Mouse (Mus musculus): ENCODE results near the gene Olfr1350. TPM values are rescaled to one million over a fixed set of nuclear protein-coding genes. Genes with fewer than 3 reads are reported as not detected.
A peak's percentile ranks its signal among the peaks of the same experiment; 100 is the strongest.
"Not testable (repeated sequence)": the region's sequence is repeated elsewhere in the genome, so short reads cannot be mapped to it uniquely, and the experiment has no call there.

Olfr1350 gene
- not detected in 2 replicates for polyA plus RNA-seq (2015; fragmentation: Nextera tagmentation; extraction: Ambion mirVana)

- no peak within 1 kb of the TSS for H3K9ac ChIP-seq (replicated peaks)
- H3K4me2 ChIP-seq (replicated peaks) = no peak within 1 kb of the TSS
- H3K9me3 ChIP-seq = no peaks in the 10 kb centered on the region
- H3K4me1 ChIP-seq = no peaks in the 10 kb centered on the region
- H3K4me3 ChIP-seq = no peak within 1 kb of the TSS
- no peaks in the 10 kb centered on the region for H3K36me3 ChIP-seq
- no peak within 1 kb of the TSS for H3K27ac ChIP-seq (replicated peaks)
- H3K27me3 ChIP-seq = no peaks in the 10 kb centered on the region
- no peak for ATAC-seq (replicated peaks)
Measured at GRCm38 (mm10) chr7:6564541-6564940, at the start of gene Olfr1350. Gene Olfr1350, plus strand, starts transcription at chr7:6564841.

GRCm38 (mm10) chr7:6521666-6522065 lies 43.0 kb upstream of the Olfr1350 start:
- H3K4me3 ChIP-seq = no peak overlapping the region
- no peak overlapping the region for H3K27ac ChIP-seq (replicated peaks)
- no peak overlapping the region for H3K9ac ChIP-seq (replicated peaks)
- no peaks in the 10 kb centered on the region for H3K36me3 ChIP-seq
- ATAC-seq (replicated peaks) = no peak
- no peaks in the 10 kb centered on the region for H3K27me3 ChIP-seq
- WGBS = 34% methylated on average over 1 of the region's 1 CpGs
- peaks cover 9% of the 10 kb centered on the region; the same call in 1 of the 2 replicates for H3K9me3 ChIP-seq
- H3K4me2 ChIP-seq (replicated peaks) = no peak overlapping the region
- H3K4me1 ChIP-seq = no peaks in the 10 kb centered on the region

GRCm38 (mm10) chr7:6522850-6523249 lies 41.8 kb upstream of the Olfr1350 start, which contains the start of gene Olfr1349:
Gene Olfr1349, minus strand, starts transcription at chr7:6522950.
- 86% methylated on average over 5 of the region's 5 CpGs for whole genome bisulfite sequencing
- H3K4me2 ChIP-seq (replicated peaks) = no peak within 1 kb of the TSS
- no peak for ATAC-seq (replicated peaks)

DNA sequence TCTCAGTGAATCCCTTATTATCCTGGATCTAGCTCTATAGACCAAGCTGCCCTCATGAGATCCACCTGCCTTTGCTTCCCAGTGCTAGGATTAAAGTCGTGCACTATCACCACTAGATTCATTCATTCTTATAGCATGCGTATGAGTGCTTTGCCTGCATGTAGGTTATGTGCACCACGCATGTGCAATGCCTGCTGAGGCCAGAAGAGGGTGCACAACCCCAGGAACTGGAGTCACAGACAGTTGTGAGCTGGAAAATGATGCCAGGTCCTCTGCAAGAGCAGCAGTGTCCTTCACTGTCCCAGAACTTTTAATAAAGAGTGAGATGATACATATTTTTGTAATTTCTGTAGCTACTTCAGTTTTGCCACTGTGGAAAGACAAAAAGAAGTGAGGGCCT lies 39.6 kb upstream of the Olfr1350 start:
- Histone ChIP-seq H3K4me2 (replicated peaks) (no peak overlapping the region), H3K4me1 (no peaks in the 10 kb centered on the region), H3K27ac (replicated peaks) (no peak overlapping the region), H3K9me3 (peaks cover 5% of the 10 kb centered on the region), H3K36me3 (no peaks in the 10 kb centered on the region), H3K4me3 (no peak overlapping the region), H3K27me3 (no peaks in the 10 kb centered on the region), H3K9ac (replicated peaks) (no peak overlapping the region)
- no peak for ATAC-seq (replicated peaks)
- 61% methylated on average over 3 of the region's 3 CpGs for WGBS

More at GRCm38 (mm10) chr7:6522850-6523249, 41.8 kb upstream of the Olfr1350 start, which contains the start of gene Olfr1349:
- H3K9ac ChIP-seq (replicated peaks) = no peak within 1 kb of the TSS
- no peak within 1 kb of the TSS for H3K4me3 ChIP-seq
- no peak within 1 kb of the TSS for H3K27ac ChIP-seq (replicated peaks)
- H3K27me3 ChIP-seq = no peaks in the 10 kb centered on the region
- H3K4me1 ChIP-seq = no peaks in the 10 kb centered on the region
- no peaks in the 10 kb centered on the region for H3K36me3 ChIP-seq
- peaks cover 9% of the 10 kb centered on the region; the same call in 1 of the 2 replicates for H3K9me3 ChIP-seq

GRCm38 (mm10) chr7:6526141-6526540 lies 38.5 kb upstream of the Olfr1350 start:
- no peak for ATAC-seq (replicated peaks)

DNA sequence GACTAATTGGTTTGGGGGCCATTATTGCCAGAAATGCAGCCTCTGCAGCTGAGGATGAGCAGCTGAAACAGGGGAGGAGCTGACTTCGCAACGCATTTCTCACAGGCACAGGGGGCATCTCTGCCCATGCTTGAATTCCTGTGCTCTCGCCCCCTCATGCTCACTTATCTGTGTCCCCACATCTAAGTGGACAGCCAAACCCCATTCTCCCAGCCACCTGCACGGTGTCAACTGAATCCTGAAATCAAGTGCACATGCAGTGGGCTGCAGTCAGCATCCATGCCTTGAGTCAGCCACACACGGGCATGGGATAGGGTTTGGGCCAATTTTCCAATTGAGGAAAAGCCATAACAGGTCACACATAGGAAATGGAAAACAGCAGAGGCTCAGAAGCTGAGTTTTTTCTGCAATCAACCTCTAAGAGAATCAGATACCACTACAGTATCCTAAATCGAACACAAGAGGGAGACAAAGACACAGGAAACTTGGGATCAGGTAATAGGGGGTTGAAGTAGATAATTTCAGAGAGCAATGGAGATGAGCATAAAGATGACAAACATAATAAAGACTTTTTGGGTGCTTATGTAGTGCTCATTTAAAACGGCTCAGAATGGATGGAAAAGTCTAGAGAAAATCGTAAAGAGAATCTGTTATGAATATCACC lies 21.6 kb downstream of the Olfr1350 start:
- Histone ChIP-seq H3K9ac (replicated peaks) (no peak overlapping the region), H3K9me3 (no peaks in the 10 kb centered on the region), H3K4me2 (replicated peaks) (no peak overlapping the region), H3K36me3 (no peaks in the 10 kb centered on the region), H3K4me3 (no peak overlapping the region), H3K27me3 (no peaks in the 10 kb centered on the region), H3K27ac (replicated peaks) (no peak overlapping the region), H3K4me1 (no peaks in the 10 kb centered on the region)
- ATAC-seq (replicated peaks) = peak; percentile 38; the same call in 1 of the 2 replicates
- 56% methylated on average over 8 of the region's 8 CpGs for WGBS

More at GRCm38 (mm10) chr7:6526141-6526540, 38.5 kb upstream of the Olfr1350 start:
- 69% methylated on average over 5 of the region's 5 CpGs for WGBS
- no peak overlapping the region for H3K4me3 ChIP-seq
- H3K4me1 ChIP-seq = no peaks in the 10 kb centered on the region
- H3K27me3 ChIP-seq = no peaks in the 10 kb centered on the region
- H3K4me2 ChIP-seq (replicated peaks) = no peak overlapping the region
- H3K36me3 ChIP-seq = no peaks in the 10 kb centered on the region
- no peak overlapping the region for H3K9ac ChIP-seq (replicated peaks)
- no peak overlapping the region for H3K27ac ChIP-seq (replicated peaks)
- H3K9me3 ChIP-seq = peaks cover 5% of the 10 kb centered on the region

DNA sequence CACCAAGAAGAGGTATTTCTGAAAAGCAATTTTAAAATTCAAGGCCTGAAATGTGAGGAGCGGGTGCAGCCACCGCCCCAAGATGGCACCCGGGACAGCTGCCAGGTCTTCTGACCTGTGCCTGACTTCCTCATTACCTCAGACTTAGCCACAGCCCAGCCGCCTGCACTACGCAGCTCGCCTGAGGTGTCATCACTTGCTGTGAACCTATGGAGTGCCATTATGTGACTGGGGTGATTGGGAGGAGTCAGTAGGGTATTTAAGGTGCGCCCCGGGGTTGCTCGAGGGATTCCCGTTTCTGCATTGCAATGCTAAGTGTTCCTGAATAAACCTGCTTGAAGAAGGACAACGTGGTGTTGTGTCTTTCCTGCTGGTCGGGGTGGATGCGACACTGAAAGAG lies 24.1 kb downstream of the Olfr1350 start:
- WGBS = 89% methylated on average over 13 of the region's 13 CpGs
- not testable (repeated sequence) for ATAC-seq (replicated peaks)

DNA sequence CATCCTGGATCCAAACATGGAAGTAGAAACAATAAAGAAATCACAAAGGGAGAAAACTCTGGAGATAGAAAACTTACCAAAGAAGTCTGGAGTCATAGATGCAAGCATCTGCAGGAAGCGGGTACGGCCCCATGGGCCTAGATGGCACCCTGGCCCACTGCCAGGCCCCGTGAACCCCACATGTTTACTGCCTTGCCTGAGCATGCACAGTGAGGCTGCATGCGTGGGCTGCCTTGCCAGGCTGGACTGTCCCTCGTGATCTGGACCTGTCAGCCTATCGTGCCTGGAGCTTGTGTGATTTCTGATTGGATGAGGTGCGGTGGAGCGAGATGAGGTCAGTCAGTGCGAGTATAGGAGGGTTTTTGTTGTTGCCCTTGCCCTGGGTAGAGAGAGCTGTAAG lies 38.7 kb downstream of the Olfr1350 start:
- Histone ChIP-seq H3K27ac (replicated peaks) (no peak overlapping the region), H3K4me1 (no peaks in the 10 kb centered on the region), H3K27me3 (no peaks in the 10 kb centered on the region), H3K4me2 (replicated peaks) (no peak overlapping the region), H3K9ac (replicated peaks) (no peak overlapping the region), H3K4me3 (no peak overlapping the region), H3K36me3 (no peaks in the 10 kb centered on the region), H3K9me3 (no peaks in the 10 kb centered on the region)
- no peak for ATAC-seq (replicated peaks)
- 89% methylated on average over 9 of the region's 9 CpGs for WGBS

More for the DNA sequence above, 24.1 kb downstream of the Olfr1350 start:
- not testable (repeated sequence) for H3K9ac ChIP-seq (replicated peaks); H3K36me3 ChIP-seq; H3K4me2 ChIP-seq (replicated peaks); H3K27ac ChIP-seq (replicated peaks); H3K9me3 ChIP-seq; H3K4me1 ChIP-seq; H3K27me3 ChIP-seq; H3K4me3 ChIP-seq

Other genes starting within 250 kb of the Olfr1350 start
- gene Zfp583, start 233.6 kb upstream of the Olfr1350 start, polyA plus RNA-seq (2015; fragmentation: Nextera tagmentation; extraction: Ambion mirVana) = 12.3 and 13.8 TPM in 2 replicates
- 5.7 and 6.0 TPM in 2 replicates for gene Gm3854, start 221.1 kb upstream of the Olfr1350 start, polyA plus RNA-seq (2015; fragmentation: Nextera tagmentation; extraction: Ambion mirVana)
- gene Zfp78, start 201.6 kb upstream of the Olfr1350 start, polyA plus RNA-seq (2015; fragmentation: Nextera tagmentation; extraction: Ambion mirVana) = 4.5 and 4.6 TPM in 2 replicates
- 21.5 and 23.3 TPM in 2 replicates for gene Zfp28, start 181.5 kb upstream of the Olfr1350 start, polyA plus RNA-seq (2015; fragmentation: Nextera tagmentation; extraction: Ambion mirVana)
- 2.6 and 3.4 TPM in 2 replicates for gene Smim17, start 166.1 kb upstream of the Olfr1350 start, polyA plus RNA-seq (2015; fragmentation: Nextera tagmentation; extraction: Ambion mirVana)
- 0.06 TPM in 1 of 2 replicates, not detected in the other for gene Gm20715, start 154.6 kb upstream of the Olfr1350 start, polyA plus RNA-seq (2015; fragmentation: Nextera tagmentation; extraction: Ambion mirVana)
- gene Olfr1344, start 126.2 kb upstream of the Olfr1350 start, polyA plus RNA-seq (2015; fragmentation: Nextera tagmentation; extraction: Ambion mirVana) = not detected in 2 replicates
- gene Olfr1336, start 108.7 kb upstream of the Olfr1350 start, polyA plus RNA-seq (2015; fragmentation: Nextera tagmentation; extraction: Ambion mirVana) = 0.03 TPM in 1 of 2 replicates, not detected in the other
- gene Olfr1346, start 97.7 kb upstream of the Olfr1350 start, polyA plus RNA-seq (2015; fragmentation: Nextera tagmentation; extraction: Ambion mirVana) = not detected in 2 replicates
- not detected in 2 replicates for gene Olfr5, start 77.9 kb upstream of the Olfr1350 start, polyA plus RNA-seq (2015; fragmentation: Nextera tagmentation; extraction: Ambion mirVana)
- gene Olfr1347, start 65.1 kb upstream of the Olfr1350 start, polyA plus RNA-seq (2015; fragmentation: Nextera tagmentation; extraction: Ambion mirVana) = not detected in 2 replicates
- not detected in 2 replicates for gene Olfr1348, start 56.1 kb upstream of the Olfr1350 start, polyA plus RNA-seq (2015; fragmentation: Nextera tagmentation; extraction: Ambion mirVana)
- not detected in 2 replicates for gene Olfr1349, start 41.9 kb upstream of the Olfr1350 start, polyA plus RNA-seq (2015; fragmentation: Nextera tagmentation; extraction: Ambion mirVana)
- 3.2 and 3.7 TPM in 2 replicates for gene Zim1, start 131.6 kb downstream of the Olfr1350 start, polyA plus RNA-seq (2015; fragmentation: Nextera tagmentation; extraction: Ambion mirVana)
- gene Peg3, start 165.6 kb downstream of the Olfr1350 start, polyA plus RNA-seq (2015; fragmentation: Nextera tagmentation; extraction: Ambion mirVana) = 51.1 and 58.7 TPM in 2 replicates
- gene Usp29, start 165.7 kb downstream of the Olfr1350 start, polyA plus RNA-seq (2015; fragmentation: Nextera tagmentation; extraction: Ambion mirVana) = 22.4 and 26.1 TPM in 2 replicates

Measured in forebrain, embryonic 15.5 days (tissue).